Mouse (Mus musculus): Measurements from ENCODE around the gene Atg16l2.

Atg16l2 gene

DNA sequence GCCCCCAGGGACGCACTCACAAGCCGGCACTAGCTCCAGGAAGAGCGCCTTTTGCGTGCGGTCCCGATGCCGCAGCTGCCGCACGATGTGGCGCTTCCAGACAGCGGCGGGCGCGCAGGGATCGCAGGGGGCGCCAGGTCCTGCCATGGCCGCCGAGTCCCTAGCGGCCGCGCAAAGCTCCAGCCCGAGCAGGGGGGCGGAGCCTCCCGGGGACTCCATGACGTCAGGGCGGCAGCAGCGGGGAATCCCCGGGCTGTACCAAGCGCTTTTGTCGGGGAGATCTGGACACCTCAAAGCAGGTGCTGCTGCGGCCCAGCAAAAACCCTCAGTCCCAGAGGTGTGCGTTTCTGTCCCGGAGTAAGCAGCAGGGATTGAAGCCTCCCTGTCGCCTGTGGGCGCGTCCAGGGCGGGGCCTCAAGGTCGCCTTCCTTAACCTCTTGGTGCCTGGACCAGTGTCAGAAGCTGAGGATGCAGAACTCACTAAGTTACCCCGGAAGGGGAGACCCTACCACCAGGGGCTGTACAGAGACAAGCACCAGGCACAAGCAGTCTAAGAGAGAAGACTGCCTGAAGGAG is at the start of gene Atg16l2:
Atg16l2 (minus strand) TSS at position 371 of the 576 bp plus-strand sequence.
- peak; percentile 97 for DNase-seq

DNA sequence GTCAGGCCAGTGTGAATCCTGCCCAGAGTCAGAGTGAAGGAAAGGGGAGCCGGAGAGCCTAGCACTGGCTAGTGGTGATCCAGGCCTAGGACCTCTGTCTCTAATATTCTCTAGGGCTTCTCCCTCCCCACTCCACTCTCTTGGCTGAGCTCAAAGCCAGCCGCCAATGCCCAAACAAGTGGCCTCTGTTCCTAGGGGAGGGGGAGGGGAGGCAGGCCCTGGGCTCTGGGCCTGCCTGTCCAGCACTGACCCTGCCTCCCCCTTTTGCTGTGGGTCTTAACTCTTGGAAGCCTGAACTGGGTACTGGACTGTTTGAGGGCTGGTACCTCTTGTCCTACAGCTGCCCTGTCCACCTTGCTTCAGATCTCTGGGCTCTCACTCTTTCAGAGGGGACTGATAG is 47.8 kb upstream of the Atg16l2 start:
- no peak for DNase-seq

- DNase-seq: no peak
These were observed 46.3 kb upstream of the Atg16l2 start for GRCm38 (mm10) chr7:101348312-101348711.

DNA sequence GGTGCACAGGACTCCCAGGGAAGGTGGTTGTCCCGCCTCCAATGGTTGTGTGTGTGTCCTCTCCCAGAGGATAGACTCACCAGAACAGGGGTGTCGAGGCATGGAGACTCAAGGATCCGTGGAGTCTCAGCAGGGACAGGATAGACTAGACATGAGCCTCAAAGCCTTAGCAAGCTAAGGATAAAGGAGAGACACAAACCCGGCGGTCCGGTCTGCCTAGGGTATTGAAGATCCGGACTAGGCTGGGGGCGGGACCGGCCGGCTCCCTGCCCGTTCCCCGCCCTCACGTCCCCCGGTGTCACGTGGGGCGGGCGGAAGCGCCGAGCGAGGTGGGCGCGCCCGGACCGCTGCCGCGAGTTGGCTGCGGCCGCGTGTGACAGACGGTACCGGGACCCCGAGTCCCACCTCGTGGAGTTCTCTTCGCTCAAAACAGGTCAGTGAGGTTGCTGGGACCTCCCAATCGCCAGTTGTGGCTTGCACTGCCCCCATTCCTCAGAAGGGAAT is 45.8 kb upstream of the Atg16l2 start, which contains the start of gene Arap1:
Arap1 (plus strand) TSS at position 301 of the 504 bp plus-strand sequence.
- DNase-seq: peak; percentile 61 to 72

GRCm38 (mm10) chr7:101346991-101347390 is 44.9 kb upstream of the Atg16l2 start:
- no peak for DNase-seq

- DNase-seq: no peak
These were observed 42.8 kb upstream of the Atg16l2 start for GRCm38 (mm10) chr7:101344892-101345291.

DNA sequence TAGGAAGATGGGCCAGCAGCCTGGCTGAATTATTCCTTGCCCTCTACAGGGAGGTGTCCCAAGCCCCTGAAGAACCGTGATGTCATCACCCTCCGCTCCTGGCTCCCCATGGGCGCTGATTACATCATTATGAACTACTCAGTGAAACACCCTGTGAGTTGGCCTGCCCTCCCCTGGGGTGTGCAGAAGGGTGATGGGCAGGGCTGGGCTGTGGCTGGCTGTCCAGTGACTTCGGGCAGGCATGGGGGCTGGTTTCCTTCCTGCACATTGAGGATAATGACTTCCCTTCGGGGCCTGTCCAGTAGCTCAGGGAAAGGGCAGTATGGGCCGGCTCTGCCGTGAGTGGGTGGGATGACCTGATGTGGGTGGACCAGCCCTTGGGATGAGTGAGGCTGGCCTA is 41.1 kb upstream of the Atg16l2 start:
- no peak for DNase-seq

- peak; percentile 43 to 59 for DNase-seq
These were observed 39.4 kb upstream of the Atg16l2 start for GRCm38 (mm10) chr7:101341405-101341804.

DNA sequence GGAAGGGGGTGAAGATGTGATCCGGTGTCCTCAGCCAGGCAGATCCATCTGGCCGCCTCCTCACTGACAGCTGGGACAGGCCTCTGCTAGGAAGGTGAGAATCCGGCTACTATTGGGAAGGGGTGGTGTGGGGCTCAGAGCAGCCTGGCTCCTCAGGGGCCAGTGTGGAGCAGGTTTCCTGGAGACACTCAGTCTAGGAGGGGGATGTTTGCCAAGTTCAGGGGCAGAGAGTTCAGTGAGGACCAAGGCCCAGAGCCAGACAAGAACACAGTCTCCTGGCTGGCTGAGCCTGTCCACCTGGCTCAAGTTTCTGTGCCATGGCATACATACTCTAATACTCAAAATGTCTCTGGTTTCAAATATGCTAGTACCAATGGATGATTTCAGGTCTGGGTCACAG is 35.4 kb upstream of the Atg16l2 start:
- DNase-seq: no peak

DNA sequence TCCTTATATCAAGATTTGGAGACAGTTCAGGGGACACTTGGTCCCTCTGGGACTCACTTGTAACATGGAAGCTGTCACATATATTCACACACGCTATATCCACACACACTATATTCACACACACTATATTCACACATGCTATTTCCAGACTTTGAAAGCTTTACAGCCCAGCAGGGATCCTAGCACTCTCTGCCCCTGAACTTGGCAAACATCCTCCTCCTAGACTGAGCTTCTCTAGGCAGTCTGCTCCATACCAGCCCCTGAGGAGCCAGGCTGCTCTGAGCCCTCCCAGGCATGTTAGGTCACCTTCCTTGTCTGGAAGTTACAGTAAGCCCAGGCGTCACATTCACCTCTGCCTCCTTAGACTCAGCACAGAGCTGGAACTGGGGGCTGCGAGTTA is 34.6 kb upstream of the Atg16l2 start:
- no peak for DNase-seq

DNA sequence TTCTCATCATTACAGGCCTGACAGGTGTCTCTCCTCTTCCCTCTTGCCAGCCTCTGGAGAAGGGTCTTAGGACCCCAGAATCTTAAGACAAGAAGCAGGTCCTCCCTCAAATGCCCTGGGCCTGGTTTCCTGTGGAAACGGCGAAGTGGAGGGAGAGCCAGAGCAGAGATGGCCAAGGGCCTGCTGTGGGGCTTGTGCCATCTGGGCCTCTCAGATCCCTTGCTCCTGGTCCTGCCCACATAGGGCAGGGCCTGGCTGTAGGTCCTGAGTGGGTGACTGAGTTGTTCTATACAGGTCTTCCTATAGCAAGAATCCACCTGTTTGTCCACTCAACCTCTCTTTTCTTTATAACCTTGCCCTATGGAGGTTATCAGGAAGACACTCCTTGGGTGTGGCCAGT is 33.2 kb upstream of the Atg16l2 start:
- DNase-seq: no peak

DNA sequence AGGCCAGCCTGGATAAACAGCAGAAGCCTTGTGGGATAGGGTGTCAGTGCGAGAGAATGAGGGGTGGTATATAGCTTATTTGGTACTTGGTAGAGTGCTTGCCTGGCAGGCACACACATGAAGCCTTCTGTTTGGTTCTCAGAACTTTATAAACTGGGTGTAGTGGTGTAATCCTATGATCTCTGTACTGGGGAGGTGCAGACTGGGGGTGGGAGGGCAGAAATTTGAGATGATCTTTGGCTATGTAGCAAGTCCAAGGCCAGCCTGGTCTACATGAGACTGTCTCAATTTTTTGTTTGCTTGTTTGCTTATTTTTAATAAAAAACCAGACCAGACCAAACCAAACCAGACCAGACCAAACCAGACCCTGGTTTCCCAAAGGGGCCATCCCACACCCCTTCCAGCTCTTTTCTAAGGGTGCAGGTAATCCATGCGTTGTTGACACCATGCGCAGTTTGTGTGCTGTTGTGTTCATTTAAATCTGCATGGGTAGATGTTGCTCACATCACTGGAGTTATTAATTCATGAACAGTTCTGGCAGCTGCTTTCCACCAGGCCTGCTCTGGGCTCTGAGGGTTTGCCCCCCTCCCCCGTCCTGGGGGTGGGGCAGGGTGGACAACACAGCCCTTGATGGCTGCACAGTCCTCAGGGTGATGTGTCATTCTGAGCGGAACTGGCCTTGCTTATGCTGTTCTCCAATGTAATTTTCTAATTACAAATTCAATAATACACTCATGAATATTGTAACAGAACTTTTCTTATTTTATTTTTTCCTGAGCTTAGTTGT is 30.2 kb upstream of the Atg16l2 start:
- no peak for DNase-seq

DNA sequence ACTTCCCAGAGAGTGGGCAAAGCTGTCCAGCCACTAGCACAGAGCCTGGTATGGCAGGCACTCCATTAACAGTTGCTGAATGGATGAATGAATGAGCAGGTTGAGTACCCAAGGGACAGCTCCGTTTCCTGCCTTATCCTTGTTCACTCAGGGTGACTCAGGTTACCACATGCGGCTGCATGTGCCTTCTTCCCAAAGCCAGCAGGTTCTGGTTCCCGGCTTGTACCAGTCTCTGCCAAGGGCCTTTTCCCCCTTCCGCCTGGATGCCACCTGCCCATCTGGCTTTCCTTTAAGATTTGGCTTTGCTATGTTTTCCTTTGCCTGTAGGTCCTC is 28.8 kb upstream of the Atg16l2 start:
- no peak for DNase-seq

DNA sequence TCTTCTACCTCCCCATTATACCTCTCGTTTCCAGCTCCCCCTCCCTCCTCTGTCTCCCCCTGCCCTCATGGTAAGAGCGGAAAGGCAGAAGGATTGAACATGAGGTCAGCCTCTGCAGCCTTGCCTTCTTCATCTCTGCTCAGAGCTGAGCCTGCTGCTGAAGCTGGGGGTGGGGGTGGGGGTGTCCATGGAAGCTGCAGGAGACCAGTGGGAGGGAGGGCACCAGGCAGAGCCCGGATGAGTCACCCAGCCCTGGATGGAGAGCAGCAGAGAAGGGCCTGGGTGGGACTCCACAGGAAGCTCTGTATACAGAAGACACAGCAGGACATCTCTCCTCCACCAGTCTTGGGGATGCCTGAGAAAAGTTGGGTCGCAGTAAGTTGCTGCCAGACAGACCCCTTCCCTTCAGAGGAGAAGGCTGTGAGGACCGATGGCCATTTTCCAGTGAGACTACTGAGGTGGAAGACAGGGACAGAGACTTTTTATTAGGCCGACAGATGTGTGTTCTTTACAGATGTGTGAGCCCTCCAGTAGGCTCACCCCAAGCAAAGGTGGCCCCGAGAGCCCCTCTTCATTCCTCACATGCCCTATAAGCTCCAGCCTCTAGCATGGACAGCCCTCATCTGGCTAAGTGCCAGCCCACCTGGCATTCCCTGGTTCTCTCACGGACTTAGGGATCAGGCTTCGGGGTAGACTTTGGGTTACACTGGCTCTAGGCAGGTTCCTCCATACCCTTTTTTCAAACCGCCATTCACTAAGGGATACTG is 28.2 kb upstream of the Atg16l2 start:
- no peak for DNase-seq

GRCm38 (mm10) chr7:101329606-101330005 is 27.6 kb upstream of the Atg16l2 start:
- DNase-seq: no peak

GRCm38 (mm10) chr7:101328621-101329158 is 26.6 kb upstream of the Atg16l2 start:
- no peak for DNase-seq

DNA sequence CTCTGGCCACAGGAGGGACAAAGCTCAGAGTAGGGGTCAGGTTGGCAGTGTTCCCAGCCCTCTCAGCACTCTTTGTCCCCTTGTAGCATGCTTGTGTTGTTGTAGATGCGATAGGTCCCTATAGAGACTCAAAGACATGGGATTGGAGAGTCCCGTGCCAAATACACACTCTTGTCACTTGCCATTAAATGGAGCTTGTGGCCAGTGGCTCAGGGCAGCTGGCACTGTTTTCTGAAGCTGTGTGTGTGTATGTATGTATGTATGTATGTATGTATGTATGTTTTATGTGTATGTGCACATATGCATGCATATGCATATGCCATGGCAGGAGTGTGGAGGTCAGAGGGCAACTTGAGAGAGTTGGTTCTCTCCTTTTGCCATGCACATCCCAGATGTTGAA is 25.7 kb upstream of the Atg16l2 start:
- DNase-seq: no peak

DNA sequence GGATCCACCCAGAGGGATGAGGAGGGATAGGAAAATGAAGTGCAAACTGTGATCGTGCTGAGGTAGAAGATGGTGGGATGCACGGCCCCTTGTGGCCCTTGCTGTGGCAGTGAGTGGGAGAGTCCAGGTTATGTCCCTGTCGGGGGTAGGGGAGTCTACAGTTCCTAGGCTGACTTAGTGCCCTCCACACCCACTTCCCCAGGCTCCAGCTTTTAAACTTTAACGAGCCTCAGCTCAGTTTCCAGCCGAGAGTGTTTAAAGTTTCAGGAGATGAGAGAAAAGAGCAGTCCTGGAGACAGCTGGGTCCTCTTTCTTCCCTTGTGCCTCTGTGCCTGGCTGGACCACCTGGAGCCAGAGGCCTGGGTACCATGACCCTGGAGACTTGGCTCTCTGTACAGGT is 25.2 kb upstream of the Atg16l2 start:
- DNase-seq: no peak

DNA sequence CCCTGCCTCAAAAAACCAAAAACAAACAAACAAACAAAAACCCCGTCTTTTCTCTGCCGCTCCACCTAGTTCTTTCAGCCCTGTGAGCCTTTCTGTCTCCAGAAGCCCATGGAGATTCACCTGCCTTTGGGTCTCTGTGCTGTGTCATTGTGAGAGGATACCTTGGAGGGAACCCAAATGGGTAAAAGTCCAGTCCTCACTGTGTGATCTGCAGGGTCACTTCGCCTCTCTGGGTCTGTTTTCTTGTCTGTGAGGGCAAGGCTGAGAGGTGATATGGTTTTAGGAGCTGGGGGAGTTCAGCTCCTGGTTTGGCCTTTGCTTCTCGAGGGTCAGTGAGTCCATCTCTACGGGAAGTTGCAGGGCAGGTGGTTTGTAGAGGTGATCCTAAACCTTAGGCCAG is 24.0 kb upstream of the Atg16l2 start:
- DNase-seq: no peak

DNA sequence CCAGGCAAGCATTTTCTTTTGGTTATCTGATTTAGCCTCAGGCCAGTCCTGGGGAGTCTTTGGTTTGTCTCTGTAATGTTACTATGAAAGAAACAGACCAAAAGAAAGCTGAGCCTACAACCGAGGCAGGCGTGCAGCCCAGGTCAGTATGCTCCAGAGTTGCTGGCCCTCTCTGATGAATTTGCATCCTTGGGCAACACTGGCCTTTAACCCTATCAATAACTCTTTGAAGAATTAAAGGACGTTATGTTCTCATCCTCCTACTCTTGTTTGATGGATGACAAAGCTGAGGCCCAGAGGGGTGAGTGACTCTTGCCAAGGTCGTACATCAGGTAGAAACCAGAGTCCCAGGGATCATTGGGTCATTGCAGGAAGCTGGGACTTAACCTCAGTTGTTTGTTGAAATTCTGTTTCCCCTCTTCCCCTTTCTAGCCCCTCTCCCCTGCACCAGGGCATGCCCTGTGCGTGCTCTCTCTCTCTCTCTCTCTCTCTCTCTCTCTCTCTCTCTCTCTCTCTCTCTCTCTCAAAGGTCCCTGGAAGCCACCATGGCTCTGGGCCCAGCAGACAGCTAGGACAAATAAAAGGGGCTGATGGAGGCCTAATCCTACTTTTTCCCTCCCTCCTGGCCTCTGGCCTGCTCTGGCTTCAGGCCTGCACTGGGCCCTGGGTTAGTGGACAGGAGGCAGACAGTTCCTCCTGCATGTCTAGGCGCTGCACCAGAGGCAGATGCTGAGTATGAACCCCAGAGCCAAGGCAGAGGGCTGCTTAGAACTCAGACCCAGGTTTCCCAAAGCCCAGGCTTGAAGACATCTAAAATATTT is 22.3 kb upstream of the Atg16l2 start:
- no peak for DNase-seq

DNA sequence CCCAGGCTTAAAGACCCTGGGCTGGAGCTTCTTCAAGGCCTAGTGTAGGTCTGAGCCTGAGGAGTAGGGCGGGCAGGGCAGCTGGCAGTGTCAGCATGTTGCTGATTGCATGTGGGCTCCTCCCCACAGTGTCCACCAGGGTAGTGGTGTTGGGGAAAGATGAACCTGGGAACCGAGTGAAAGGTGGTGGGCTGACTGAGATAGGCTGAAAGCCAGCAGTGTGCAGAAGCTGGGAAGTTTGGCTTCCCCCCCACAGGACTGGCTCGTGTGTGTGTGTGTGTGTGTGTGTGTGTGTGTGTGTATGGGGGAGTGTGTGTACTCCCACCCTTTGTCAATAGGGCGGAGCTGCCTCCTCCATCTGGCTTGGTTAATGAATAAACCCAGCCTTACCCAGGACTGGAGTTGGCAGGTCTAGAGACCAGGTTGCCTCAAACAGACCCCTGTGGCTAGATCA is 21.1 kb upstream of the Atg16l2 start:
- DNase-seq: no peak

DNA sequence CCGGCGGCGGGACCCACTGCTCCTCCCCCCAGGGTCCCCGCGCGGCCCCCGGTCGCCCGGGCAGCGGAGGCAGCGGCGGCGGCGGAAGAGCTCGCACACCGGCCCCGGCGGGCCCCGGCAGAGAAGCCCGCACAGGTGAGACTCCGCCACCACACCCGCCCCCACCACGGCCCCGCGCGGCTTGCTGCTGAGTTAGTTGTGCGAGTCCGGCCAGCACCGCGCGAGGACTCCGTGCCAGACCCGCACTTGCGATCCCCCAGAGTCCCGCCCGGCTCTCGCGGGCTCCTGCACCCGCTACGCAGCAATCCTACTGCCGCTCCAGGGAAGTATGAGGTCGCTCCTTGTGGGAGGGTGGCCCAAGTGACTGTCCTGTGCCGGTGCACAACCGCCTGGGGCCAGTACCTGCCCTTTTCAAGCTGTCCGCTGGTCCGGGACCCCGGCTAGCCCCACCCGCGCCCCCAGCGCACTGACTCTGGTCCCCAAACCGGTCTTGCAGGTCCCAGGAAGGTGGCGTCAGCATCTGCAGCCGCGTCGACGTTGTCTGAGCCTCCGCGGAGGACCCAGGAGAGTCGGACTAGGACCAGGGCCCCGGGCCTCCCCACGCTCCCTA is 19.3 kb upstream of the Atg16l2 start:
- peak; percentile 41 to 55 for DNase-seq

Data from thymus, postnatal 36 days (tissue).